ENCODE assay signal across 8 mouse cellular contexts in genomic region chr2:53189811-53190210, GRCm38 (mm10). TPM values are rescaled to one million over a fixed set of nuclear protein-coding genes. Genes with fewer than 3 reads are reported as not detected.
A peak's percentile ranks its signal among the peaks of the same experiment; 100 is the strongest.
DNase-seq lines count a peak whose midpoint lies in the region; ATAC-seq and TF ChIP-seq lines count a peak whose summit lies in the region.

No protein-coding gene starts in this region.

- peak overlapping the region; percentile 37 to 100; a peak in 3 of 4 replicates for H3K4me3 ChIP-seq in ES-E14 (ENCODE audit: insufficient read depth in 1 of 2, low read depth in 1 of 2, low read length in 2 of 2, poor library complexity in 1 of 2, severe bottlenecking in 1 of 2)
- H3K4me3 ChIP-seq in intestine, embryonic 14.5 days (ENCODE audit: low read depth, low read length), result peak overlapping the region; percentile 92
- H3K4me3 ChIP-seq in midbrain, embryonic 16.5 days (ENCODE audit: low read depth, low read length), result no peak overlapping the region; the same call in 1 of the 2 replicates

- in situ Hi-C loops in ES-E14 (cut with MboI; ENCODE audit: low sequenced_read_pairs in 2 of 2, unreplicated experiment in 2 of 2), result no loop called here

- H3K27me3 ChIP-seq in intestine, embryonic 14.5 days (replicated peaks; ENCODE audit: control insufficient read depth, insufficient read depth, low read length), result no peaks in the 10 kb centered on the region
- no peaks in the 10 kb centered on the region for H3K27me3 ChIP-seq in midbrain, embryonic 16.5 days (ENCODE audit: control insufficient read depth, insufficient read depth, low read depth, low read length)

- WGBS in intestine, embryonic 14.5 days, result 70% methylated on average over 3 of the region's 3 CpGs
- 69% methylated on average over 3 of the region's 3 CpGs for WGBS in midbrain, embryonic 16.5 days

- DNase-seq in kidney, adult 11 months, result peak; percentile 6
- no peak for DNase-seq in kidney, postnatal 36 days
- no peak for DNase-seq in ES-E14 (ENCODE audit: low read depth, low spot score)
- DNase-seq in embryo, embryonic 11 days, result peak; percentile 40
- no peak for DNase-seq in intestine, embryonic 14.5 days (ENCODE audit: low spot score)
- DNase-seq in right cerebral cortex, adult 18-20 months, result no peak
- no peak for DNase-seq in lung, postnatal 14 days

- H3K4me2 ChIP-seq in intestine, embryonic 14.5 days (ENCODE audit: low read length), result peak overlapping the region; percentile 81
- peak overlapping the region; percentile 70 for H3K4me2 ChIP-seq in midbrain, embryonic 16.5 days (ENCODE audit: low read length)

- peak overlapping the region; percentile 66; the same call in 1 of the 2 replicates for H3K9ac ChIP-seq in ES-E14 (ENCODE audit: insufficient read depth, low read depth, low read length, poor library complexity, severe bottlenecking)
- peak overlapping the region; percentile 87 for H3K9ac ChIP-seq in intestine, embryonic 14.5 days (ENCODE audit: low read length)
- H3K9ac ChIP-seq in midbrain, embryonic 16.5 days (ENCODE audit: low read depth, low read length), result no peak overlapping the region

- ATAC-seq in intestine, embryonic 14.5 days (replicated peaks; ENCODE audit: low FRiP score, low TSS enrichment, low read depth), result no peak
- ATAC-seq in midbrain, embryonic 16.5 days, result no peak

- peaks cover 2% of the 10 kb centered on the region; the same call in 1 of the 2 replicates for H3K36me3 ChIP-seq in ES-E14 (ENCODE audit: control insufficient read depth, insufficient read depth, low read length, poor library complexity, severe bottlenecking)
- H3K36me3 ChIP-seq in intestine, embryonic 14.5 days (ENCODE audit: control insufficient read depth, insufficient read depth, low read length), result peaks cover 44% of the 10 kb centered on the region
- H3K36me3 ChIP-seq in midbrain, embryonic 16.5 days (ENCODE audit: control insufficient read depth, insufficient read depth, low read length), result no peaks in the 10 kb centered on the region

- no peak overlapping the region for H3K27ac ChIP-seq in ES-E14 (ENCODE audit: insufficient read depth, low read depth, low read length, poor library complexity, severe bottlenecking)
- no peak overlapping the region for H3K27ac ChIP-seq in intestine, embryonic 14.5 days (ENCODE audit: low read depth)
- no peak overlapping the region for H3K27ac ChIP-seq in midbrain, embryonic 16.5 days (ENCODE audit: low read length)

- H3K4me1 ChIP-seq in ES-E14 (ENCODE audit: control insufficient read depth in 2 of 2, insufficient read depth in 2 of 2, low read length in 2 of 2, poor library complexity in 1 of 2), result peaks cover 1 to 12% of the 10 kb centered on the region in 2 experiments; a peak in 3 of 4 replicates
- H3K4me1 ChIP-seq in intestine, embryonic 14.5 days (replicated peaks; ENCODE audit: control insufficient read depth, insufficient read depth, low read length), result peaks cover 8% of the 10 kb centered on the region
- H3K4me1 ChIP-seq in midbrain, embryonic 16.5 days (ENCODE audit: control insufficient read depth, insufficient read depth, low read length), result peaks cover 21% of the 10 kb centered on the region

- H3K9me3 ChIP-seq in ES-E14 (ENCODE audit: control insufficient read depth, insufficient read depth, low read depth, low read length), result no peaks in the 10 kb centered on the region
- H3K9me3 ChIP-seq in intestine, embryonic 14.5 days (ENCODE audit: control insufficient read depth, low read length), result no peaks in the 10 kb centered on the region
- no peaks in the 10 kb centered on the region for H3K9me3 ChIP-seq in midbrain, embryonic 16.5 days (replicated peaks; ENCODE audit: control insufficient read depth, low read length, poor library complexity, severe bottlenecking)

TF ChIP-seq in ES-E14, 5 proteins besides CTCF, POLR2A, EP300 and RAD21:
- no peak for TF ChIP-seq HCFC1 (IDR thresholded peaks at IDR 0.05; ENCODE audit: borderline replicate concordance, insufficient read depth, low read length)
- no peak for TF ChIP-seq ZNF384 (IDR thresholded peaks at IDR 0.05; ENCODE audit: low read depth, low read length)
- no peak for TF ChIP-seq MAFK (IDR thresholded peaks at IDR 0.05; ENCODE audit: insufficient read depth, low read depth, low read length)
- no peak for TF ChIP-seq ZC3H11A (IDR thresholded peaks at IDR 0.05; ENCODE audit: borderline replicate concordance, low read depth, low read length)
- no peak for TF ChIP-seq CHD2 (IDR thresholded peaks at IDR 0.05; ENCODE audit: low read depth, low read length)
TF ChIP-seq in ES-E14: peak in this region for 0.

RNA-seq across cellular contexts. Expression of gene Prpf40a, which starts 1.3 kb away (rescaled TPM):
- total RNA-seq in ES-E14 (2012; rRNA removed), result 115 and 136 TPM in 2 replicates
- 166 and 169 TPM in 2 replicates for polyA plus RNA-seq in intestine, embryonic 14.5 days (2014; fragmentation: Nextera tagmentation; extraction: Ambion mirVana)
- polyA plus RNA-seq in midbrain, embryonic 16.5 days (2015; fragmentation: Nextera tagmentation; extraction: Ambion mirVana), result 76.6 and 88.6 TPM in 2 replicates

RNA-seq across cellular contexts. Expression of gene Arl6ip6, which starts 1.7 kb away (rescaled TPM):
- 67.0 and 81.9 TPM in 2 replicates for total RNA-seq in ES-E14 (2012; rRNA removed)
- polyA plus RNA-seq in intestine, embryonic 14.5 days (2014; fragmentation: Nextera tagmentation; extraction: Ambion mirVana), result 40.3 and 44.9 TPM in 2 replicates
- polyA plus RNA-seq in midbrain, embryonic 16.5 days (2015; fragmentation: Nextera tagmentation; extraction: Ambion mirVana), result 32.4 and 33.1 TPM in 2 replicates

Comparison
In these comparisons a context has a peak if more than half of its experiments do, and no peak if none do; other contexts are left out.
1. DNase-seq: peak in kidney, adult 11 months (single experiment) and embryo, embryonic 11 days (single experiment); none in kidney, postnatal 36 days (0 of 2), ES-E14 (single experiment), intestine, embryonic 14.5 days (single experiment), right cerebral cortex, adult 18-20 months (single experiment) and lung, postnatal 14 days (single experiment).